Mouse (Mus musculus) limb, embryonic 15.5 days (tissue): ENCODE measurements at regions not wholly inside any gene's neighbourhood (a gene's known extent, or its start where the extent isn't known, plus 50 kb on each side); places are given as distances from the start of the nearest gene placed in this dataset.

Experiments used
- ATAC-seq: fragments of 200-750 bp; cut with Nextera tagmentation; 2 replicates; pipeline ENCODE4 v1.8.0; 2017; ENCODE audit warnings: low read depth, moderate TSS enrichment; ENCODE audit not compliant: insufficient number of reproducible peaks, low FRiP score, low TSS enrichment
- H3K27ac ChIP-seq: fragments of 300-500 bp; sonication (generic); 2 replicates; pipeline ENCODE4 v1.5.1; 2015; ENCODE audit warnings: moderate library complexity, mild to moderate bottlenecking, inconsistent platforms
- H3K27me3 ChIP-seq: fragments of 300-500 bp; sonication (generic); 2 replicates; pipeline ENCODE4 v1.6.1; 2015; ENCODE audit warnings: inconsistent platforms
- H3K36me3 ChIP-seq: fragments of 300-500 bp; sonication (generic); 2 replicates; pipeline ENCODE4 v1.6.1; 2015; ENCODE audit warnings: inconsistent platforms
- H3K4me1 ChIP-seq: fragments of 300-500 bp; sonication (generic); 2 replicates; pipeline ENCODE4 v1.6.1; 2015; ENCODE audit warnings: inconsistent platforms
- H3K4me2 ChIP-seq: fragments of 300-500 bp; sonication (generic); 2 replicates; pipeline ENCODE4 v1.6.1; 2015; ENCODE audit warnings: mild to moderate bottlenecking, inconsistent platforms
- H3K4me3 ChIP-seq: fragments of 300-500 bp; sonication (generic); 2 replicates; pipeline ENCODE4 v1.5.1; 2015; ENCODE audit warnings: mild to moderate bottlenecking, inconsistent platforms
- H3K9ac ChIP-seq: fragments of 300-500 bp; sonication (generic); 2 replicates; pipeline ENCODE4 v1.6.1; 2015; ENCODE audit warnings: inconsistent platforms
- H3K9me3 ChIP-seq: fragments of 300-500 bp; sonication (generic); 2 replicates; pipeline ENCODE4 v1.6.1; 2016; ENCODE audit warnings: inconsistent platforms
- WGBS: fragments of 180-500 bp; shearing (Covaris S2); methylation state at CpG from one replicate; pipeline ENCODE4 v1.1.7; 2015; 5-methylcytosine and 5-hydroxymethylcytosine counted together

DNA sequence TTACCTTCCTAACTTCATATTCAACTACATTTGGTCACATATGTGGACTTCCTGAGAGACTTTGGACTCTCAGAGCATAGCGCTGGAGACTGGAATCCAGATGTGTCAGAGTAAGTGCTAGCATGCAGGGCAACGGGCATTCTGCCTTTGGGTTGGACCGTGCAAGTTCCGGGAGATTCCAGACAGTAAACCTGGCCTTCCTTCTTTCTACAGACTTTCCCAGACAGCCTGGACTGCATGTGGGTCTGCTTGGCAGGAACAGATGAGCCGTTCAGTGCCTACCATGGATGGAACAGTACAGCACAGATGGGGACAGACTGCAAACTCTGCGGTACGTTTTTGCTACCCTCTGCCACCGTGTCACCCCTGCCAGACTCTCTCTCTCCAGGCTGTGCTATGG lies 66.8 kb upstream of the Cnih3 start:
- Histone ChIP-seq H3K36me3 (no peaks in the 10 kb centered on the region), H3K9me3 (no peaks in the 10 kb centered on the region), H3K27me3 (no peaks in the 10 kb centered on the region), H3K4me3 (no peak overlapping the region), H3K27ac (peak overlapping the region; percentile 50), H3K4me2 (no peak overlapping the region), H3K4me1 (peaks cover 16% of the 10 kb centered on the region; the same call in 1 of the 2 replicates), H3K9ac (no peak overlapping the region)
- 68% methylated on average over 8 of the region's 8 CpGs for WGBS
- ATAC-seq: no peak

DNA sequence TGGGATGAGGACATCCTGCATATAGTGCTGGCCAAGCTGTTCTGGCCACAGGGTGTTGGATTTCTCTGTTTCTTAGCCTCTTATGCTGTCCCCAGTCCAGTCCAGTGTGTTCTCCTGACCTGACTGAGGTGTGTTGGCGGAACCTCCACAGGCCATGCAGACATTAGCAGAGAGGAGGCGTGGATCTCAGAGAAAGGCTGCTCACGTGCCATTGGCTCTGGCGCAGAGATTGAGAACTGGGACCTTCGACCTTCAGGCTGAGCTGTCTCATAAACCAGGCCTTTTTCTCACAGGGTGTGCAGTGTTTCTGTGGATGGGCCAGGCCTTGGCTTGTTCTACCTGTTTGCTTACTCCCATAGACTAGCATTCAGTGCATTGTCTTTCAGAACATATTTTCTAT lies 66.3 kb upstream of the Cnih3 start:
- peak overlapping the region; percentile 50 for H3K27ac ChIP-seq
- ATAC-seq: no peak
- no peaks in the 10 kb centered on the region for H3K36me3 ChIP-seq
- H3K9me3 ChIP-seq: no peaks in the 10 kb centered on the region
- peaks cover 16% of the 10 kb centered on the region; the same call in 1 of the 2 replicates for H3K4me1 ChIP-seq
- no peak overlapping the region for H3K4me3 ChIP-seq
- no peak overlapping the region for H3K9ac ChIP-seq
- H3K4me2 ChIP-seq: no peak overlapping the region
- 71% methylated on average over 5 of the region's 5 CpGs for WGBS
- no peaks in the 10 kb centered on the region for H3K27me3 ChIP-seq

DNA sequence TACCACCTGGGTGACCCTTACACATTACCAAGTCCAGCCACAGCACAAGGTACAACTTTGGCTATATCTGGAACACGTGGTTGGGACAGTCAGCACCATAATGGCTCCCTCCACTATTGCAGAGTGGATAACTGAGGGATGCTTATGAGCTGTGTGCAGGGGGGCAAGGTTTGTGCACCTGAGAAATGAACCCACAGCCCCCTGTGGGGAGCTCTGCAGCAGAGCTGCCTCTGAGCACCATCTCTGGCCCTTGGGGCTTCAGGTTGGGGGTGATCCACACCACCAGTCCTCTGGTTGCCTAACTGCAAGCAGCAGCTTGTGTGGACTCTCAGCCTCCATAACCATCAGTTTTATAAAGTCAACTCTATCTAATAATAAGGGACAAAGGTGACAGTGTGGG lies 65.3 kb upstream of the Cnih3 start:
- no peak overlapping the region for H3K4me2 ChIP-seq
- H3K9me3 ChIP-seq: no peaks in the 10 kb centered on the region
- no peak overlapping the region for H3K4me3 ChIP-seq
- 75% methylated on average over 1 of the region's 1 CpGs for WGBS
- H3K4me1 ChIP-seq: peaks cover 16% of the 10 kb centered on the region; the same call in 1 of the 2 replicates
- no peaks in the 10 kb centered on the region for H3K36me3 ChIP-seq
- no peaks in the 10 kb centered on the region for H3K27me3 ChIP-seq
- ATAC-seq: no peak
- no peak overlapping the region for H3K27ac ChIP-seq
- H3K9ac ChIP-seq: no peak overlapping the region

DNA sequence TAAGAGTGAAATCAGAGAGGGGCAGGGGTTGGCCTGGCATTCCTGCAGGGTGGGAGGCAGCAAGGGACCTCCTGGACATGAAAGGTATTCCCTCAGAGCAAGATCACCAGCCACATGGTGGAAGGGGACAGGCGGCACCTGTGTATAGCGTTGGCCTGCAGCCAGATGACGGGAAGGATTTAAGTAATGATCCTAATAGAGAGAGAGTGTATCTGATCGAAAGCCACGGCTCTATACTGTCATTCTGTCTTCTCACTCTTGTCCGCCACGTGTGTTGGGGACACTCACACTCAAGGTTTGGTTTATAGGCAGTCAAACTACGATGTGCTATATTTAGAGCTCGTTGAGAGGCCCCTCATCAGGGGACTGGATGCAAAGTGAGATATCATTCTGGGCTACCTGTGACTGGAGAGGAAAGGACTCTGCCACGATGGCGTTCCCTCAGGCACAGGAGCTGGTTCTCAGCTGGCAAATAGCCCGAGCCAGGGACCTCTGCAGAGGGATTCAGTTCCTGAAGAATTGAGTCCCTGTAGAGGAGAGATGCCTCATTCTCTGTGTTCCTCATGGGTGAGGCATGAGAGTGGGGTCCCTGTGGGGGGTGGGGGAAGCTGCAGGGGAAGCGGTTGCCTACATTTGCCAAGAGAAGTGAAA lies 62.9 kb upstream of the Cnih3 start:
- Histone ChIP-seq H3K36me3 (no peaks in the 10 kb centered on the region), H3K4me2 (no peak overlapping the region), H3K9me3 (no peaks in the 10 kb centered on the region), H3K27ac (no peak overlapping the region; the same call in 1 of the 2 replicates), H3K27me3 (no peaks in the 10 kb centered on the region), H3K9ac (no peak overlapping the region), H3K4me3 (no peak overlapping the region), H3K4me1 (peaks cover 16% of the 10 kb centered on the region; the same call in 1 of the 2 replicates)
- no peak for ATAC-seq
- 68% methylated on average over 13 of the region's 13 CpGs for WGBS

DNA sequence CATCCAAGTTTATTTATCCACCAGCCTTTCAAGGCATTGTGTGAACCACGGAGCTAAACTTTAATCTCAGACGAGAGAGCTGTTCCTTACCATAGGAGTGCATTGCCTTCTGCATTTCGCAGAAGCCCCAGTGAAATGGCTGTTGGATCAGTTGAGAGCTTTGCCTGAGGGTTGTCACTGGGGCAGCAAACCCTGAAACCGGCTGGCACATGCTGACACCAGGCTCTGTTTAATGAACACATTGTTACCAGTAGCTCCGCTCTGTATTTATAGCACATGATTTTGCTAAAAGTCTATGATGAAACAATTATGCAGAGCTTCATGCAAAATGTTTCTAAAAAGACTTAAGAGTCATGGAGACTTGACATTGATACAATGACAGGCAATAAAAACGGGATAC lies 61.2 kb upstream of the Cnih3 start:
- Histone ChIP-seq H3K36me3 (no peaks in the 10 kb centered on the region), H3K4me3 (no peak overlapping the region), H3K9ac (no peak overlapping the region), H3K27ac (no peak overlapping the region), H3K9me3 (no peaks in the 10 kb centered on the region), H3K4me2 (no peak overlapping the region), H3K27me3 (no peaks in the 10 kb centered on the region), H3K4me1 (peaks cover 3% of the 10 kb centered on the region; the same call in 1 of the 2 replicates)
- ATAC-seq: no peak
- 60% methylated on average over 6 of the region's 6 CpGs for WGBS

DNA sequence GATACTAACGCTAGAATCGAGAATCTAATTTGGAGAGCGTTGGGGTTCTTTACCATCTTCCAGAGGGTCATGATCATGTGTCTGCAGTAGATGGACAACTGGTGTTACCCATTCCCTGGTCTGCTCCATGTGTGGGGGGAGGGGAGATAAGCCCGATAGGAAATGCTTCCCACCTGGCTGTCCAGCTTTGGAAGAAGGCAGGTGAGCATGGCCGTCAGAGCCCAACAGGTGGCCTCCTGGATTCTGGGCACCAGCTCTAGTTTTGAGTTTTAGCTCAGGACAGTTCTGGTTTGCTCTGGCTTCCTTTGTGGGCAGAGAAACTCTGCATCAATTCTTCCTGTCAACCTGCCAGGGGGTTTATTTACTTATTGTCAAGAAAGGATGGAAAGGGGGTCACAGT lies 60.5 kb upstream of the Cnih3 start:
- Histone ChIP-seq H3K27me3 (no peaks in the 10 kb centered on the region), H3K9me3 (no peaks in the 10 kb centered on the region), H3K4me3 (no peak overlapping the region), H3K4me2 (no peak overlapping the region), H3K4me1 (peaks cover 3% of the 10 kb centered on the region; the same call in 1 of the 2 replicates), H3K9ac (no peak overlapping the region), H3K27ac (no peak overlapping the region), H3K36me3 (no peaks in the 10 kb centered on the region)
- no peak for ATAC-seq
- WGBS: 84% methylated on average over 5 of the region's 5 CpGs

DNA sequence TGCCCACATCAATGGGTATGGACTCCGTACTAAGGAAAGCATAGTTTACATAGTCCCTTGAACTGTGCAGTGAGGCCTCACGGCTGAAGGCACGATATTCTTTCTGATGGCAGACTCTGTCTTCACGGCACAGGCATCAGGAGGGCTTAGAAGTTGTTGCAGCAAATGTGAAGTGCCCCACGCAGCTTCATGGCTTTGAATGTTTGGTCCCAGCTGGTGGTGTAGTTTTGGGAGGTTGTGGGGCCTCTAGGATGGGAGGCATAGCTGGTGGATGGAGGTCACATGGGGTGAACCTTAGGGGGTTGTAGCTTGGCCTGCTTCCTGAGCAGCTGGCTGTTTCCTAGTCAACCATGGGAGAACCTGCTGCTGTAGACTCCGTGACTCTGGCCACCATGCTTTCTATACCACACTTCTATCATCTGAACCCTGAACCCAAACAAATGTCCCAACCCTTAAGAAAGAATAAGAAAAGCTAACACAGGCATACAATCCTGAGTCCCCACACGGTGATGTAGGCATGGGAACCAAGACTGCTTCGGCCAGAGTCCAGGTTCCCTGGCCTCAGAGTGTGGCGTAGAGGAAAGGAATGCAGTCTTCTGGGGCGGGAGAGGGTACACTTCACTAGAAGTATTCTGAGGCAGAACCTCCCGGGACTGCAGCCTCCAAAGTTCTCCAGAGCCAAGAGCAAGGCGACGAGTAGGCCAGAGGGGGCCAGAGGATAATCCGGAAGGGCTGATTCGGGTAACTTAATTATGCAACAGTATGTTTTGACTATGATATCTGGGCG lies 59.2 kb upstream of the Cnih3 start:
- Histone ChIP-seq H3K9me3 (no peaks in the 10 kb centered on the region), H3K36me3 (no peaks in the 10 kb centered on the region), H3K4me1 (no peaks in the 10 kb centered on the region; the same call in 1 of the 2 replicates), H3K9ac (no peak overlapping the region), H3K27ac (no peak overlapping the region), H3K27me3 (no peaks in the 10 kb centered on the region), H3K4me3 (no peak overlapping the region), H3K4me2 (no peak overlapping the region)
- no peak for ATAC-seq
- 86% methylated on average over 16 of the region's 16 CpGs for WGBS

DNA sequence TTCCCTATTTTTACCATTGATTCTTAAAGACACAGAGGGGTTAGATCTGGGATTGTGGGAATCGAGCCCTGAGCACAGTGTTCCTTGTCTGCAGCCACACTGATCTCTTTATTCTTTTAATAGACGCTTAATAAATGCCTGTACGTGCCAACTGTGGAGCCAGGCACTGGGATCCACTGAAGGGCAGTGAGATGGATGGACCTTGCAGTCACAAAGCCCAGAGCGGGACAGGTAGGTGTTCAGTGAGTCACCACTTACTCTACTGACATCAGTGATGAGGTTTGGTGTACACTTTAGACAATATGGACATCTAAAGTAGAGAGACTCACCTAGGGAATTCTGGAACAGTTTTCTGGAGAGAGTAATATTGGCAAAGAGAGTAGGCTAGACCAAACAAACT lies 56.8 kb upstream of the Cnih3 start:
- H3K4me2 ChIP-seq: no peak overlapping the region
- WGBS: 67% methylated on average over 4 of the region's 4 CpGs
- no peaks in the 10 kb centered on the region for H3K9me3 ChIP-seq
- H3K4me1 ChIP-seq: no peaks in the 10 kb centered on the region
- no peaks in the 10 kb centered on the region for H3K27me3 ChIP-seq
- no peak overlapping the region for H3K9ac ChIP-seq
- H3K4me3 ChIP-seq: no peak overlapping the region
- H3K36me3 ChIP-seq: no peaks in the 10 kb centered on the region
- no peak overlapping the region for H3K27ac ChIP-seq
- ATAC-seq: no peak

DNA sequence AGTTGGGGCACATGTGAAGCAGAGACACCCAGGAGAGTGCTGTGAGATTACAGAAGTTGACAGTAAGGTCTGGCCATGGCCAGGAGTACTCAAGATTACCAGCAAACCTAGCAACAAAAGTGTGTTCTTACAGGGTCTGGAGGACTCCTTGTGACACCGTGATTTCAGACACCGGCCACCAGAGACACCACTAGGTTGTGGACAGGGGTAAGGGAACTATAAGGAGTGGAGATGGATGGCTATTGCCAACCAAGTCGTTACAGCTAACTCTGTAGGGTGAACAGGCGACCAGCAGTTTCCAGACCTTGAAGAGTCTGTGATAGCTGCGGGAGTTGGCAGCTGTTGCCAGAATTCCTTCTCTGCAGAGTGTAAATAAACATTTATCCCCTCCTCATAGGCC lies 54.4 kb upstream of the Cnih3 start:
- Histone ChIP-seq H3K27me3 (no peaks in the 10 kb centered on the region), H3K4me1 (no peaks in the 10 kb centered on the region), H3K9me3 (no peaks in the 10 kb centered on the region), H3K27ac (no peak overlapping the region), H3K9ac (no peak overlapping the region), H3K4me2 (no peak overlapping the region), H3K36me3 (no peaks in the 10 kb centered on the region), H3K4me3 (no peak overlapping the region)
- ATAC-seq: no peak
- 64% methylated on average over 5 of the region's 5 CpGs for WGBS

DNA sequence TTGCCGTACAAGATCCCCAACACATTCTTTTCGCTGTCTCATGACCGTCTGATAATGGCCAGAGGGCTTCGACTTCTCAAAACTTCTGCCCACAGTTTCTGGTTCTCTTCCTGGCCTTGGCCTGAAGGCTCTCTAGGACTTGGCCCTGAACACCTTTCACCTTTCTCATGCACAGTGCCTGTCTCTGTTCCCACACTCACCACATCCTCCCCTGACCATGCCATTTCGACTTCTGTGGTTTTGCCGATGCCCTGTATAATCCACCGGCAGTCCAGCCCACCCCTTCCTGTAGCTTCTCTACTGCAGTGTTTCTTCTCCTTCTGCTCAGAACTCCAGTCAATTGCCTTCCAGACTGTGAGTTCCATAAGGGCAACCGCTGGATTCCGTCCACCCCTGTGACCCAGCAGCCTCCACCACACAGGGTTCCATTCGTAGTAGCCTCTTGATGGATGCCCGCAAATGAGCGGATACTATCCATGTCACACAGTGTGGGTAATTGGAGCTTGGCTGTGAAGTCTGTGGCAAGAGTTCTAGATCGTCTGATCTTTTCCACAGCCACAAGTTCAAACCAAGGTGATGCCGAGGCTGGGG lies 53.3 kb upstream of the Cnih3 start:
- WGBS: 81% methylated on average over 14 of the region's 14 CpGs
- no peaks in the 10 kb centered on the region for H3K36me3 ChIP-seq
- no peak overlapping the region for H3K9ac ChIP-seq
- H3K27me3 ChIP-seq: no peaks in the 10 kb centered on the region
- no peaks in the 10 kb centered on the region for H3K9me3 ChIP-seq
- H3K4me1 ChIP-seq: no peaks in the 10 kb centered on the region
- no peak overlapping the region for H3K4me3 ChIP-seq
- H3K4me2 ChIP-seq: no peak overlapping the region
- H3K27ac ChIP-seq: no peak overlapping the region
- ATAC-seq: no peak

DNA sequence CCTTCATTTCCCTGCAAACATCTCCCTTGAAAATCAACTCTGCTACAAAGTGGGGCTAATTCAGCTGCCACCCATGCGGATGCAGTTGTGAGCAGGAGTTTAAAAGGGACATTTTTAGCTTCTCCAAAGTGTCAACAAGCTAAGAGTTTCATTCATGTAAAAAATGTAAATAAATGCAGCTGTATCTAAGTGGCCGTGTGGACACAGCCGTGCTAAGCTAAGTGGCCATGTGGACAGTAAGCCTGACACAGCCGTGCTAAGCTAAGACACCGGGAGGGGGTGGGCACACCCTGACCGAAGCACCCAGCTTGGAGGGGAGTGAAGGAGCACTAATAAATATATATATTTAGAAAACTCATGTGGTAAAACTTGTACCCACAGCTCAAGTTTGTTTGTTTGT lies 52.6 kb upstream of the Cnih3 start:
- Histone ChIP-seq H3K4me1 (no peaks in the 10 kb centered on the region), H3K9me3 (no peaks in the 10 kb centered on the region), H3K4me3 (no peak overlapping the region), H3K27me3 (no peaks in the 10 kb centered on the region), H3K9ac (no peak overlapping the region), H3K27ac (no peak overlapping the region), H3K4me2 (no peak overlapping the region), H3K36me3 (no peaks in the 10 kb centered on the region)
- ATAC-seq: no peak
- WGBS: 79% methylated on average over 6 of the region's 6 CpGs

DNA sequence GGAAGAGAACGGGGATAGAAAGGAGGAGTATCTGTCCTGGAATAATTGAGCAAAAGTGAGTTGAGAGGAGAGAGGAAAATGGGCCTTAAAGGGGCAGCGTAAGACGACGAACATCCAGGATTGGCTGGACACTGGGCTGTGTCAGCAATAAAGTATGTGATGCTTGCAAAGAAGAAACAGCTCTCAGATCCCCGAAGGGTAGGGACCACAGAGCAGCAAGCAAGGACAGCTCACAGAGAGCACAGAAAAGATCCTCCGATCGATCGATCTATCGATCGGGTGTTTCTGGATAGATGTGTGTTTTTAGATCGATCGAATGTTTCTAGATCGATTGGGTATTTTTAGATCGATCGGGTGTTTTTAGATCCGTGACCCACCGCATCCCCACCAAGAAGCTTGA lies 50.3 kb upstream of the Cnih3 start:
- Histone ChIP-seq H3K27me3 (no peaks in the 10 kb centered on the region), H3K9me3 (no peaks in the 10 kb centered on the region), H3K4me3 (no peak overlapping the region), H3K9ac (no peak overlapping the region), H3K4me2 (no peak overlapping the region), H3K36me3 (no peaks in the 10 kb centered on the region), H3K27ac (no peak overlapping the region), H3K4me1 (no peaks in the 10 kb centered on the region)
- 91% methylated on average over 17 of the region's 17 CpGs for WGBS
- ATAC-seq: no peak
